Mouse (Mus musculus) gastrocnemius, adult 8-10 months (tissue): ENCODE data around the gene Adamts5. TPM values are rescaled to one million over a fixed set of nuclear protein-coding genes. Genes with fewer than 3 reads are reported as not detected.
A peak's percentile ranks its signal among the peaks of the same experiment; 100 is the strongest.

Experiments
- DNase-seq, 2 experiments: peaks; one replicate each; pipeline ENCODE4 v3.0.0; 2022; ENCODE audit warnings: low spot score in 2 of 2
- total RNA-seq, 4 experiments: library from RNA; stranded (reverse); gene quantifications; 2 replicates each; pipeline ENCODE4 v1.2.4; 2022

Adamts5 gene
- total RNA-seq, 4 experiments from 2014 or later: 3.0 to 7.1 (median 3.4) TPM

DNA sequence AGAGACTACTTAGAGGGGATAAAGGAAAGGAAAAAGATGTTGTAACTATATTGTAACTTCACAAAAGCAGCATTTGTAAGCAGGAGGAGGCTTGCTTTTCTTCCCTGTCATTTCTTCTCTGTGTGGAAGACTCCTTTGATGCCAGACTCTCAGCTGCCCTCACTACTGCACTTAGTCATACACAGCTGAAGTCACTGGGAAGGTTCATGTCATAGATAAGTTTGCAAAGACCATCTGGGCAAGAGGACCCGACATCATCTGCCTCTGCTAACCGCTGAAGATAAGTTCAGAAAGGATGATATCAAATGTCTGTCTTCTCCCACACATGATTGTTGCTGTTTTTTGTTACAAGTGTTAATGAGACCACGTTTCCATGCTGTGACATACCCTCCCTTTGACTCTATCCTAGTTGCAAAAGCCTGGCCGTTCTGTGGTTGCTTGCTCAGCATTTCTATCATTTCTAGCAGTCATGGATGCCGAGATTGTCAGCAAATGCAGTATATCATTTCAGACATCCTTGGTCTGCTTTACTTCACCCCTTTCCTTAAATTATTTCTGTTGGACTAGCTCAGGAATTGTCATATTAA lies 79.2 kb downstream of the Adamts5 start:
- no peak for DNase-seq

DNA sequence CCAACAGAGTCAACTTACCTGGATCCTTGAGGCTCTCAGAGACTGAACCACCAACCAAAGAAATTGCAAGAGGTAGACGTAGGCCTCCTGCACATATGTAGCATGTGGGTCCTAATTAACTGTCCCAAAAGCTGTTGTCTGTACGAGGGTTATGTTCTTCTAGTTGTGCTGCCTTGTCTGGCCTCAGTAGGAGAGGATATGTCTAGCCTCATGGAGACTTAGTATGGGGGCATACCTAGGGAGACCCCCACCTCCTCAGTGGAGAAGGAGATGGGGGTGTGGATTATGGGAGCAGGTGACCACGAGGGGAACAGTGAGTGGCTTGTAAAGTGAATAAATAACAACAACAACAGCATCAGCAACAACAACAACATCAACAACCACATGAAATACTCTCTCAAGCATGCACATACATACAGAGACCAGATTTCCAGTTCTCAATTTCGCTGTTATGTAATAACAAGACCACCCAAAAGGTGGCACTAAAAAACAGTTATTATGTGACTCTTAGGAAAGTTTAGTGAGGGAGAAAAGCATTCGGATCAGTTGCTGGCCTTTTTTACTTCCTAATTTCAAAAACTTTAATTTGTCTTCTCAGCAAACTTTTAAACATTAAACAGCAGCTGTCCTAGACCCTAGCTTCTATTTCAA lies 81.7 kb downstream of the Adamts5 start:
- DNase-seq: no peak

DNA sequence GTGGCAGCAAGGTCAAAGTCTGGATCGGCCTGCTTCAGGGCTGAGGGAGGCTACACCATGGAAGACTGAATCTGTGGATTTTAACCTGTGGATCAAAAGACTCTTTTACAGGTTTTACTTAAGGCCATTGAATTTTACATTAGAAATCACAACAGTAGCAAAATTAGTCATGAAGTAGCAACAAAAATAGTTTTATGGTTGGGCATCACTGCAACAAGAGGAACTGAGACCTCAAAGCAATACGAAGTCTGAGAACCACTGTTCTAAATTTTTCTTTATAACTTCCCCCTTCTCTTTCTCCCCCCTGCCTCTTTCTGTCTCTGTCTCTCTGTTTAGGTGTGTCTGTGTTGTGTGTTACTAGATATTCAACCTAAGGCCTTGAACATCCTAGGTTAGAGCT lies 87.5 kb downstream of the Adamts5 start:
- DNase-seq: no peak

DNA sequence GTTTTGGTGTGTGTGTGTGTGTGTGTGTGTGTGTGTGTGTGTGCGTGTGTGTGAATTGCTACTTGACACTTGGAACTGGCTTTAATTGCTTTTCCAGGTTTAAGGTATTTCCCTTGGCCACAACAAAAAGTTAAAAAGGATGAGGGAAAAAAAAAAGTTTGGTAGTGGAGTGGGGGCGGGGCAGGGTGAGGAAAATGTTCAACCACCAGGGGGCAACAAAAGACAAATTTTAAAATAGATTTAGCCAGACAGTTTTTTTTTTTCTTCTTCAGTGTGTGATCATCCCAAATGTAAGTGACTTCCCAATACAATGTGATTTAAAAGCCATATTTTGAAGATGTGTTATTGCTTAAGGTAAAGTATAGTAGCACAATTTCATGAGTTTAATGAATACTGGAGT lies 94.0 kb downstream of the Adamts5 start:
- peak; percentile 57 to 67 for DNase-seq

DNA sequence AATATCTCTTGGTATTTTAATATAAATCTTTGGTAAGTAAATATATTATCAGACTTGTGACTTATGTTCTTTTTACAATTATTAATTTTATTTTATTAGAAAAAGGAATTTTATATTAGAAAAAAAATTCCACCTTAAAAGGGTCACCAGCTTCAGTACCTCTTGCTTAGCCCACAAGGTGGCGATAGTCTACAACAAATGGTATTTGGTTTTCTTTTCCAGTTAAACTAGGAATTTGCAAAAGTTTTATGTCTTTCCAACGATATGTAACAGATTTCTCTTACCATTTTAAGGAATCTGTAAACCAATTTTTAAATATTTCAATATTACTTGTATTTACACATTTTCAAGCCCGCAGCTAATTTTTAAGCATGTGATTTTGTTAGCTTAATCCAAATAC lies 94.6 kb downstream of the Adamts5 start:
- no peak for DNase-seq

Other genes with a start within 250 kb of the Adamts5 start
- 10 to 100 TPM; 20.0 to 27.3 (median 24.0) TPM for gene Adamts1, start 98.7 kb downstream of the Adamts5 start, total RNA-seq